Mouse (Mus musculus) CH12.LX (cell line): Measurements from ENCODE around the gene Xcl1.

Experiments
- CTCF ChIP-seq, 2 experiments: IDR thresholded peaks in 1 of 2; conservative IDR thresholded peaks in 1 of 2; 2 replicates each; pipeline ENCODE4 v1.5.1; 2011 to 2012; ENCODE audit warnings: low read depth in 2 of 2, low read length in 2 of 2, improper control_type of control experiment in 1 of 2, inconsistent platforms in 1 of 2, mild to moderate bottlenecking in 1 of 2, moderate library complexity in 1 of 2
- E2F4 ChIP-seq: IDR thresholded peaks from 2 replicates; pipeline ENCODE4 v1.6.1; 2011; ENCODE audit warnings: low read depth, low read length, improper control_type of control experiment; ENCODE audit not compliant: insufficient replicate concordance
- ELF1 ChIP-seq: IDR thresholded peaks from 2 replicates; pipeline ENCODE4 v1.6.1; 2014; ENCODE audit warnings: low read depth, mild to moderate bottlenecking, inconsistent platforms, low read length, improper control_type of control experiment
- EP300 ChIP-seq: IDR thresholded peaks from 2 replicates; pipeline ENCODE4 v1.6.1; 2011; ENCODE audit warnings: low read length, improper control_type of control experiment
- HCFC1 ChIP-seq: IDR thresholded peaks from 2 replicates; pipeline ENCODE4 v1.6.1; 2012; ENCODE audit warnings: low read depth, mild to moderate bottlenecking, inconsistent platforms, low read length, improper control_type of control experiment
- MAFK ChIP-seq: IDR thresholded peaks from 2 replicates; pipeline ENCODE4 v1.6.1; 2011; ENCODE audit warnings: low read length, improper control_type of control experiment; ENCODE audit not compliant: insufficient replicate concordance
- POLR2A ChIP-seq: IDR thresholded peaks from 2 replicates; pipeline ENCODE4 v1.6.1; 2011; ENCODE audit warnings: low read depth, mild to moderate bottlenecking, improper control_type of control experiment, low read length
- POLR2AphosphoS2 ChIP-seq: IDR thresholded peaks from 2 replicates; pipeline ENCODE4 v1.6.1; 2011; ENCODE audit warnings: low read depth, low read length, improper control_type of control experiment
- USF2 ChIP-seq: conservative IDR thresholded peaks from 2 replicates; pipeline ENCODE4 v1.6.1; 2011; ENCODE audit warnings: low read depth, low read length, improper control_type of control experiment

DNA sequence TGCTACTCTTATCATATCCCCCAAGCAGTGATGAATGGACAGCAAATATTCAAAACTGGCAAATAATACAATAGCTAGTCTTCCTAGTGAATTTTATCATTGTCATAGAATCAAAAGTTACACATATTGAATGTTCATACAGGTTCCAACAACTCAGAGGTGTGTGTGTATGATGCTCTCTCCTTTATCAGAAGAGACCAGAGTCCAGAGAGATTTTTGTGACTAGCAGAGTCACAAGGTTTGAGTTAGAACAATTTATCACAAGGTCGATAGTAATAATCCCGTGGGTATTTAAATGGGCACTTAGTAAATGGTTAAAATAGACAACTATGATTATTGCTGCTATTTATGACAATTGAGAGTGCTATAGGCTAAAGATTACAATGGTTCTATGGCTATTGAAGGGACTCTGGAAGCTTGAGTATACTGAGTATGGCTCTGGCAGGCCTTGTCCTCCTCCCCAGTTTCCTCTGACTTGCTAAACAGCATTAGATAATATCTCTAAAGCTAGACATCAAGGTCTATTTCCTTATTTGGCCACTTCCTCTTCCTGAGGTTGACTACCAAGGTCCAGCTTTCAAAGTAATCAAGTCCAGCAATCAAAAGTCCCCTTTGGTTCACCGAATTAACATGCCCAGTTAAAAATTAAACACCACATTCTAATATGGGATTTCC, 21.5 kb upstream of the Xcl1 start:
- no peak for TF ChIP-seq POLR2AphosphoS2
- TF ChIP-seq POLR2A, result no peak
- TF ChIP-seq CTCF (conservative IDR thresholded peaks at IDR 0.05 in 1 of 2, IDR thresholded peaks at IDR 0.05 in 1 of 2; ENCODE audit: low read depth in 2 of 2, low read length in 2 of 2), result no peak
- no peak for TF ChIP-seq MAFK
- no peak for TF ChIP-seq USF2
- no peak for TF ChIP-seq HCFC1
- TF ChIP-seq EP300, result no peak
- no peak for TF ChIP-seq E2F4
- TF ChIP-seq ELF1, result no peak
